Mouse (Mus musculus) adrenal gland, adult (tissue): ENCODE data around the gene Zfp683.
A peak's percentile ranks its signal among the peaks of the same experiment; 100 is the strongest.

Source experiments
- DNase-seq, 2 experiments: peaks; one replicate each; pipeline ENCODE4 v3.0.0; 2022 to 2023; ENCODE audit warnings: low spot score in 1 of 2; ENCODE audit not compliant: inconsistent age in 2 of 2

The Zfp683 gene

GRCm38 (mm10) chr4:134090521-134091224 lies 37.0 kb downstream of the Zfp683 start:
- DNase-seq, result no peak

- DNase-seq, result no peak
Observed at GRCm38 (mm10) chr4:134091225-134091529, 37.5 kb downstream of the Zfp683 start.

GRCm38 (mm10) chr4:134092382-134093288 lies 39.0 kb downstream of the Zfp683 start:
- DNase-seq, result peak; percentile 67 to 82

GRCm38 (mm10) chr4:134094004-134094564 lies 40.4 kb downstream of the Zfp683 start:
- no peak for DNase-seq

- DNase-seq, result peak in 1 of 2 experiments; percentile 54
Observed at GRCm38 (mm10) chr4:134094923-134095547, 41.4 kb downstream of the Zfp683 start, which contains the start of gene Cd52. Gene Cd52 (minus strand): TSS chr4:134095082.

GRCm38 (mm10) chr4:134096120-134096519 lies 42.5 kb downstream of the Zfp683 start:
- DNase-seq, result no peak

GRCm38 (mm10) chr4:134097015-134097608 lies 43.5 kb downstream of the Zfp683 start:
- DNase-seq, result peak in 1 of 2 experiments; percentile 46

- DNase-seq, result peak in 1 of 2 experiments; percentile 53
Observed at GRCm38 (mm10) chr4:134098628-134099027, 45.0 kb downstream of the Zfp683 start.

- DNase-seq, result no peak
Observed at GRCm38 (mm10) chr4:134100245-134100644, 46.6 kb downstream of the Zfp683 start.

GRCm38 (mm10) chr4:134101979-134102741 lies 48.5 kb downstream of the Zfp683 start, which contains the start of gene Ubxn11:
Gene Ubxn11 (plus strand): TSS chr4:134102570.
- peak; percentile 89 to 96 for DNase-seq

GRCm38 (mm10) chr4:134102742-134103119 lies 49.1 kb downstream of the Zfp683 start:
- no peak for DNase-seq

- DNase-seq, result no peak
Observed at GRCm38 (mm10) chr4:134106105-134106504, 52.5 kb downstream of the Zfp683 start.

- no peak for DNase-seq
Observed at GRCm38 (mm10) chr4:134107730-134108129, 54.1 kb downstream of the Zfp683 start.

- DNase-seq, result no peak
Observed at GRCm38 (mm10) chr4:134108196-134108595, 54.6 kb downstream of the Zfp683 start.
